Mouse (Mus musculus): ENCODE measurements around the gene Rfx3. TPM values are rescaled to one million over a fixed set of nuclear protein-coding genes. Genes with fewer than 3 reads are reported as not detected.

The Rfx3 gene
- total RNA-seq, 1 experiment: 3.2 TPM

DNA sequence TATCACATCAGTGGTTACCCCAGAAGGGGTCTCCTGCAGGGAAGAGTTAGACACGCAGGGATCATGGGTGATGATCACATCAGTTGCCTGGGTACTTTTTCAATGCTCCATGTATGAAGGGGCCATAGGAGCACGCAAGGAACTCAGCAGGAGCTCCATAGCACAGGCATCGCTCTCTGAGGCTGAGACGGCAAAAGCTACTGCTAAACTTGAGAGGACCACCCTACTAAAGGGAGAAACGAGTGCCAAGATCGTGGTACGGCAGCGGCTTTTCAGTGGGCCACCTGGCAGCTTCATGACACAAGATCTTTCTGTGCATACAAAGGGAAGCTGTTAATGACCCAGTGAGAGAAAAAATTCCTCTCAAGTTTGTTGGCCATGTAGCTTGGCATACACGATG is 250.7 kb downstream of the Rfx3 start:
- no peaks in the 10 kb centered on the region for H3K9me3 ChIP-seq (ENCODE audit: control insufficient read depth, insufficient read depth, low read depth, low read length)
- H3K36me3 ChIP-seq (ENCODE audit: control insufficient read depth, insufficient read depth, low read length, poor library complexity, severe bottlenecking): no peaks in the 10 kb centered on the region
- no peak overlapping the region for H3K9ac ChIP-seq (ENCODE audit: insufficient read depth, low read depth, low read length, poor library complexity, severe bottlenecking)
- H3K4me3 ChIP-seq (ENCODE audit: insufficient read depth in 1 of 2, low read depth in 1 of 2, low read length in 2 of 2, poor library complexity in 1 of 2, severe bottlenecking in 1 of 2): no peak overlapping the region
- H3K4me1 ChIP-seq (ENCODE audit: control insufficient read depth in 2 of 2, insufficient read depth in 2 of 2, low read length in 2 of 2, poor library complexity in 1 of 2): no peaks in the 10 kb centered on the region
- TF ChIP-seq ZC3H11A (IDR thresholded peaks at IDR 0.05; ENCODE audit: borderline replicate concordance, low read depth, low read length) (no peak), ZNF384 (IDR thresholded peaks at IDR 0.05; ENCODE audit: low read depth, low read length) (no peak), MAFK (IDR thresholded peaks at IDR 0.05; ENCODE audit: insufficient read depth, low read depth, low read length) (no peak), HCFC1 (IDR thresholded peaks at IDR 0.05; ENCODE audit: borderline replicate concordance, insufficient read depth, low read length) (no peak), CHD2 (IDR thresholded peaks at IDR 0.05; ENCODE audit: low read depth, low read length) (no peak)
- H3K27ac ChIP-seq (ENCODE audit: insufficient read depth, low read depth, low read length, poor library complexity, severe bottlenecking): no peak overlapping the region
- DNase-seq (ENCODE audit: low read depth, low spot score): no peak
- in situ Hi-C loops (cut with MboI; ENCODE audit: low sequenced_read_pairs in 2 of 2, unreplicated experiment in 2 of 2): no loop called here

DNA sequence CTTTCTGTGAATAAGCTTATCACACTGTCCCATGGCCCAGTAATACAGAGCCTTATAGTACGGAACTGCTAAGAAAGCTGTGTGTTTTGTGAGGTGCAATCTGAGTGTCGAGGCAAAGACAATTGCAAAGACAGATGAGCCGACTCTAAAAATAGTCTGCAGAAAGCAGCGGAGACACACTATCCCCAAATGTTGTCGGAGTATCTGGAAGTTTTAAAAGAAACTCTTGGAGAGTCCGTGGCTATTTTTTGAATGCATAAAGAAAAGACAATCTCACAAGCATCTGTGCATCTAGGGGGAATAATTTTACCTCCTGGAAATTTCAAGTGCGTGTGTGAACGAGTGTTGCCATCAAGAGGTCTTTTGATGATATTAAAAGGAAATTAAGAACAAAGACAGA is 251.6 kb downstream of the Rfx3 start:
- no peaks in the 10 kb centered on the region for H3K36me3 ChIP-seq (ENCODE audit: control insufficient read depth, insufficient read depth, low read length, poor library complexity, severe bottlenecking)
- no peak overlapping the region for H3K9ac ChIP-seq (ENCODE audit: insufficient read depth, low read depth, low read length, poor library complexity, severe bottlenecking)
- in situ Hi-C loops (cut with MboI; ENCODE audit: low sequenced_read_pairs in 2 of 2, unreplicated experiment in 2 of 2): no loop called here
- no peaks in the 10 kb centered on the region for H3K4me1 ChIP-seq (ENCODE audit: control insufficient read depth in 2 of 2, insufficient read depth in 2 of 2, low read length in 2 of 2, poor library complexity in 1 of 2)
- no peaks in the 10 kb centered on the region for H3K9me3 ChIP-seq (ENCODE audit: control insufficient read depth, insufficient read depth, low read depth, low read length)
- no peak for TF ChIP-seq CHD2 (IDR thresholded peaks at IDR 0.05; ENCODE audit: low read depth, low read length)
- no peak for TF ChIP-seq ZC3H11A (IDR thresholded peaks at IDR 0.05; ENCODE audit: borderline replicate concordance, low read depth, low read length)
- TF ChIP-seq ZNF384 (IDR thresholded peaks at IDR 0.05; ENCODE audit: low read depth, low read length): no peak
- no peak for TF ChIP-seq MAFK (IDR thresholded peaks at IDR 0.05; ENCODE audit: insufficient read depth, low read depth, low read length)
- no peak overlapping the region for H3K27ac ChIP-seq (ENCODE audit: insufficient read depth, low read depth, low read length, poor library complexity, severe bottlenecking)
- H3K4me3 ChIP-seq (ENCODE audit: insufficient read depth in 1 of 2, low read depth in 1 of 2, low read length in 2 of 2, poor library complexity in 1 of 2, severe bottlenecking in 1 of 2): no peak overlapping the region
- no peak for DNase-seq (ENCODE audit: low read depth, low spot score)

DNA sequence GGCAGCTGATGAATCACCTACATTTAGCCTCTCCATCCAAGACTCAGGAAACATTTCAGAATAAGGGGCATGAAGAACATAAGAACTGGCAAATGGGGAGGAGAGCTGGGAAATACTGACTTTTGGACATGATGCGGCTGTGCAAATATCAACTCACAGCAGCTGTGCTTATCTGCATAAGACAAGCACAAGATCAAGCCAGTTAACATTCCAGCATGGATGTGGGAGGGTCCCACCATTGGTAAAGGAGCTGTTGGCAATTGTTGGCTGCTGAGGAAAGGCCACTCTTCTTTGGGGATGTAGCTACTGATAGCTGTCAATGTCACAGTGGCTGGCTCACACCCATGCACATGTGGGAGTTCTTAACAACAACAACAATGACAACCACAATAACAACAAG is 263.7 kb downstream of the Rfx3 start:
- in situ Hi-C loops (cut with MboI; ENCODE audit: low sequenced_read_pairs in 2 of 2, unreplicated experiment in 2 of 2): no loop called here
- Histone ChIP-seq H3K9ac (ENCODE audit: insufficient read depth, low read depth, low read length, poor library complexity, severe bottlenecking) (no peak overlapping the region), H3K9me3 (ENCODE audit: control insufficient read depth, insufficient read depth, low read depth, low read length) (no peaks in the 10 kb centered on the region), H3K27ac (ENCODE audit: insufficient read depth, low read depth, low read length, poor library complexity, severe bottlenecking) (no peak overlapping the region), H3K4me3 (ENCODE audit: insufficient read depth in 1 of 2, low read depth in 1 of 2, low read length in 2 of 2, poor library complexity in 1 of 2, severe bottlenecking in 1 of 2) (no peak overlapping the region), H3K4me1 (ENCODE audit: control insufficient read depth in 2 of 2, insufficient read depth in 2 of 2, low read length in 2 of 2, poor library complexity in 1 of 2) (no peaks in the 10 kb centered on the region), H3K36me3 (ENCODE audit: control insufficient read depth, insufficient read depth, low read length, poor library complexity, severe bottlenecking) (no peaks in the 10 kb centered on the region)
- DNase-seq (ENCODE audit: low read depth, low spot score): no peak
- no peak for TF ChIP-seq CHD2 (IDR thresholded peaks at IDR 0.05; ENCODE audit: low read depth, low read length)
- TF ChIP-seq ZC3H11A (IDR thresholded peaks at IDR 0.05; ENCODE audit: borderline replicate concordance, low read depth, low read length): no peak
- TF ChIP-seq MAFK (IDR thresholded peaks at IDR 0.05; ENCODE audit: insufficient read depth, low read depth, low read length): no peak
- no peak for TF ChIP-seq HCFC1 (IDR thresholded peaks at IDR 0.05; ENCODE audit: borderline replicate concordance, insufficient read depth, low read length)
- TF ChIP-seq ZNF384 (IDR thresholded peaks at IDR 0.05; ENCODE audit: low read depth, low read length): no peak

DNA sequence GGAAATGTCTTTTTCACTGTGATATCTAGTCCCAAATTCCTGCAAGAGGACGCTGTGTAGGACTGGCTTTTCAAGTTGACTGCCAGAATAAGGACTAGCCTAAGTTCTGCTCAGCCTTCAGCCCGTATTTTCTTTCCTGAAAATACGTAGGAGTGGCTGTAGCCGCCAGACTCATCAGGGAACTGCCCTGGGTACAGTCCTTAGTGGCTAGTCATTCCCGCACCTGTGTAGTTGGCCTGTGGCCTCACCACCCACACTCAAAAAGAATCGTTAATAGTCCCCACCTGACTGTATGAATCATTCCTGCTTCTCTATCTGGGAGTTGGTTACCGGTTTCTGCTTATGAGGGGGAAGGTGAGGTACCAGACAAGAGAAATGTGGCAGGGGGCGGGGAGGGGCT is 272.1 kb downstream of the Rfx3 start:
- Histone ChIP-seq H3K27ac (ENCODE audit: insufficient read depth, low read depth, low read length, poor library complexity, severe bottlenecking) (no peak overlapping the region), H3K4me3 (ENCODE audit: insufficient read depth in 1 of 2, low read depth in 1 of 2, low read length in 2 of 2, poor library complexity in 1 of 2, severe bottlenecking in 1 of 2) (no peak overlapping the region), H3K36me3 (ENCODE audit: control insufficient read depth, insufficient read depth, low read length, poor library complexity, severe bottlenecking) (no peaks in the 10 kb centered on the region), H3K4me1 (ENCODE audit: control insufficient read depth in 2 of 2, insufficient read depth in 2 of 2, low read length in 2 of 2, poor library complexity in 1 of 2) (no peaks in the 10 kb centered on the region), H3K9me3 (ENCODE audit: control insufficient read depth, insufficient read depth, low read depth, low read length) (no peaks in the 10 kb centered on the region), H3K9ac (ENCODE audit: insufficient read depth, low read depth, low read length, poor library complexity, severe bottlenecking) (no peak overlapping the region)
- DNase-seq (ENCODE audit: low read depth, low spot score): no peak
- no peak for TF ChIP-seq CHD2 (IDR thresholded peaks at IDR 0.05; ENCODE audit: low read depth, low read length)
- no peak for TF ChIP-seq HCFC1 (IDR thresholded peaks at IDR 0.05; ENCODE audit: borderline replicate concordance, insufficient read depth, low read length)
- TF ChIP-seq ZNF384 (IDR thresholded peaks at IDR 0.05; ENCODE audit: low read depth, low read length): no peak
- no peak for TF ChIP-seq ZC3H11A (IDR thresholded peaks at IDR 0.05; ENCODE audit: borderline replicate concordance, low read depth, low read length)
- TF ChIP-seq MAFK (IDR thresholded peaks at IDR 0.05; ENCODE audit: insufficient read depth, low read depth, low read length): no peak
- in situ Hi-C loops (cut with MboI; ENCODE audit: low sequenced_read_pairs in 2 of 2, unreplicated experiment in 2 of 2): no loop called here

DNA sequence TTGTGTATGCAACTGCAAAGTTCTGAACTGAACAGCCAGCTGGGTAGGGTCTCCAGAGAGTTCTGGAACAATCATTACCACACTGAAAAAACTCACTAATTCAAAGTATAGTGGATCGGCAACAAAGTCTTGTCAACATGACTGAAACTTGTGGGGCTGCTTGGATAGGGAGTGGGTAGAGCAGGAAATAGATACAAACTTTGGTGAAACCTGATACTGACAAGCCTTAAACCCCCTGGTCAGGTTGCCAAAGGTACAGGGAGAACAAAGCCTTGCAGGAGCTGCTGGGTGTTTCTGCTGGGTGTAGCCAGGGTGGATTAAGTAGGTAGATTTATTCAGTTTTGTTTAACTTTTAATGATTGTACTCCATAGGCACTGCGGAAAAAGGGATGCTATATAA is 274.4 kb downstream of the Rfx3 start:
- Histone ChIP-seq H3K9me3 (ENCODE audit: control insufficient read depth, insufficient read depth, low read depth, low read length) (no peaks in the 10 kb centered on the region), H3K36me3 (ENCODE audit: control insufficient read depth, insufficient read depth, low read length, poor library complexity, severe bottlenecking) (no peaks in the 10 kb centered on the region), H3K27ac (ENCODE audit: insufficient read depth, low read depth, low read length, poor library complexity, severe bottlenecking) (no peak overlapping the region), H3K9ac (ENCODE audit: insufficient read depth, low read depth, low read length, poor library complexity, severe bottlenecking) (no peak overlapping the region), H3K4me3 (ENCODE audit: insufficient read depth in 1 of 2, low read depth in 1 of 2, low read length in 2 of 2, poor library complexity in 1 of 2, severe bottlenecking in 1 of 2) (no peak overlapping the region), H3K4me1 (ENCODE audit: control insufficient read depth in 2 of 2, insufficient read depth in 2 of 2, low read length in 2 of 2, poor library complexity in 1 of 2) (no peaks in the 10 kb centered on the region)
- in situ Hi-C loops (cut with MboI; ENCODE audit: low sequenced_read_pairs in 2 of 2, unreplicated experiment in 2 of 2): no loop called here
- TF ChIP-seq ZC3H11A (IDR thresholded peaks at IDR 0.05; ENCODE audit: borderline replicate concordance, low read depth, low read length) (no peak), CHD2 (IDR thresholded peaks at IDR 0.05; ENCODE audit: low read depth, low read length) (no peak), MAFK (IDR thresholded peaks at IDR 0.05; ENCODE audit: insufficient read depth, low read depth, low read length) (no peak), HCFC1 (IDR thresholded peaks at IDR 0.05; ENCODE audit: borderline replicate concordance, insufficient read depth, low read length) (no peak), ZNF384 (IDR thresholded peaks at IDR 0.05; ENCODE audit: low read depth, low read length) (no peak)
- no peak for DNase-seq (ENCODE audit: low read depth, low spot score)
